In the genomic region with DNA sequence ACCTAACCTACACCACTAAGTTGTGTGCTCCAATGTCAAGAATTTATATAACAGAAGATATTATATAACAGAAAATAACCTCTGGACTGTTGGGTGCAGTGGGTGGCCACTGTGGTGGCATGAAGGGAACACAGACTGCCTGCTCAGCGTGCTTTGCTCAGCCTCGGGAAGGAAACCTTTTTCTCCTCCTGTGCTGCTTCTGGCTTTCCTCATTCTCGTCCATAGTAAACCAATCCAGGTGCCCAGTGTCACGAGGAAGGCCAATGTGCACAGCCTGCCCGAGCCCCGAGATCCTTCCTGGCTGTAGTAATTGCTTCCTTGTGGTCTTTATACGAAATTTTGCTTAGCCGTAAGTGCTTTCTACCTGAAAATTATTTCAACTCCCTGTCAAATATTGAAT, we compare ENCODE assay signal across 21 mouse cellular contexts. TPM values are rescaled to one million over a fixed set of nuclear protein-coding genes. Genes with fewer than 3 reads are reported as not detected.
A peak's percentile ranks its signal among the peaks of the same experiment; 100 is the strongest.
DNase-seq lines count a peak whose midpoint lies in the region; ATAC-seq and TF ChIP-seq lines count a peak whose summit lies in the region.
"Had no signal": no experiment of that assay in that cellular context is flagged by ENCODE, and none has a peak within 500 bp of the region (broad histone marks: within the 10 kb centered on the region; RNA-seq: fewer than 3 reads in every experiment).

No protein-coding gene starts in this region.

- intact Hi-C loops in gastrocnemius, adult 2 months (cut with DNase I), result no loop called here

- DNase-seq in gastrocnemius, adult 2 months, result no peak
- no peak for DNase-seq in gastrocnemius, adult 18-20 months (ENCODE audit: low spot score)
- DNase-seq in heart, postnatal 0 days (ENCODE audit: low spot score), result no peak
- DNase-seq in heart, adult 11 months, result no peak
- DNase-seq in kidney, postnatal 25 days, result peak; percentile 5 to 73
- DNase-seq in adrenal gland, adult 8-10 months, result no peak
- DNase-seq: cerebellum, adult 9-11 months; gastrocnemius, postnatal 10 days; right cerebral cortex, postnatal 25 days; thymus, postnatal 14 days had no signal

- no peak overlapping the region for H3K9ac ChIP-seq in heart, postnatal 0 days (replicated peaks; ENCODE audit: low read depth, low read length)
- H3K9ac ChIP-seq in kidney, embryonic 15.5 days, result no peak overlapping the region
- H3K9ac ChIP-seq: liver, embryonic 15.5 days; neural tube, embryonic 15.5 days had no signal

- TF ChIP-seq CTCF in gastrocnemius, adult 2 months (IDR thresholded peaks at IDR 0.05), result no peak
- no peak for TF ChIP-seq CTCF in heart, postnatal 0 days (IDR thresholded peaks at IDR 0.05; ENCODE audit: low read depth)

- H3K4me1 ChIP-seq in heart, postnatal 0 days (ENCODE audit: control insufficient read depth, insufficient read depth), result peaks cover 7% of the 10 kb centered on the region; the same call in 1 of the 2 replicates
- peaks cover 7% of the 10 kb centered on the region for H3K4me1 ChIP-seq in kidney, embryonic 15.5 days
- H3K4me1 ChIP-seq: liver, embryonic 15.5 days had no signal

- no peaks in the 10 kb centered on the region for H3K36me3 ChIP-seq in heart, postnatal 0 days (replicated peaks; ENCODE audit: control insufficient read depth, insufficient read depth, low read length)
- no peaks in the 10 kb centered on the region for H3K36me3 ChIP-seq in kidney, embryonic 15.5 days
- H3K36me3 ChIP-seq: limb, embryonic 12.5 days; liver, embryonic 15.5 days; midbrain, embryonic 13.5 days; neural tube, embryonic 15.5 days had no signal

- H3K27me3 ChIP-seq in heart, postnatal 0 days (ENCODE audit: control insufficient read depth, insufficient read depth, low read length), result peaks cover 13% of the 10 kb centered on the region; the same call in 1 of the 2 replicates
- peaks cover 26% of the 10 kb centered on the region for H3K27me3 ChIP-seq in kidney, embryonic 15.5 days

- H3K9me3 ChIP-seq in heart, postnatal 0 days (replicated peaks; ENCODE audit: control insufficient read depth, low read length), result no peaks in the 10 kb centered on the region
- no peaks in the 10 kb centered on the region for H3K9me3 ChIP-seq in kidney, embryonic 15.5 days (replicated peaks)
- H3K9me3 ChIP-seq: limb, embryonic 12.5 days; liver, embryonic 15.5 days; midbrain, embryonic 13.5 days; neural tube, embryonic 15.5 days had no signal

- peak overlapping the region; percentile 78 for H3K27ac ChIP-seq in gastrocnemius, adult 2 months
- no peak overlapping the region for H3K27ac ChIP-seq in heart, postnatal 0 days (ENCODE audit: low read depth)
- no peak overlapping the region for H3K27ac ChIP-seq in kidney, embryonic 15.5 days
- H3K27ac ChIP-seq: limb, embryonic 12.5 days; liver, embryonic 15.5 days; midbrain, embryonic 13.5 days; neural tube, embryonic 15.5 days; stomach, postnatal 0 days had no signal

- ATAC-seq in heart, postnatal 0 days (ENCODE audit: insufficient read depth, low read depth), result no peak
- no peak for ATAC-seq in kidney, embryonic 15.5 days (replicated peaks; ENCODE audit: low FRiP score)
- no peak for ATAC-seq in erythroblast, adult 5-6 weeks (replicated peaks; ENCODE audit: low FRiP score, poor library complexity, severe bottlenecking)
- ATAC-seq: lung, postnatal 0 days had no signal

- 66% methylated on average over 8 of the region's 8 CpGs for WGBS in heart, postnatal 0 days
- 71% methylated on average over 8 of the region's 8 CpGs for WGBS in kidney, embryonic 15.5 days

- peak overlapping the region; percentile 70 for H3K4me3 ChIP-seq in gastrocnemius, adult 2 months
- peak overlapping the region; percentile 50; the same call in 1 of the 2 replicates for H3K4me3 ChIP-seq in heart, postnatal 0 days (ENCODE audit: low read depth, low read length)
- no peak overlapping the region for H3K4me3 ChIP-seq in kidney, embryonic 15.5 days (replicated peaks)
- H3K4me3 ChIP-seq: myocyte had no signal

- TF ChIP-seq EP300 in heart, postnatal 0 days (IDR thresholded peaks at IDR 0.05; ENCODE audit: low read depth), result no peak

- H3K4me2 ChIP-seq in heart, postnatal 0 days (ENCODE audit: low read depth, low read length), result peak overlapping the region; percentile 66
- no peak overlapping the region for H3K4me2 ChIP-seq in kidney, embryonic 15.5 days
- H3K4me2 ChIP-seq: liver, embryonic 15.5 days had no signal

RNA-seq across cellular contexts. Expression of a gene that starts 1.0 kb away (rescaled TPM):
- 100 to 1,000 TPM in 1 of 2 experiments, 10 to 100 TPM in 1; 60.5 to 195 TPM for total RNA-seq in gastrocnemius, adult 2 months (2021)
- total RNA-seq in gastrocnemius, adult 18-20 months (2021), result 10 to 100 TPM; 50.4 to 96.5 TPM
- 15.3 and 26.6 TPM in 2 replicates for total RNA-seq in heart, postnatal 0 days (2014; rRNA removed; ENCODE audit: low replicate concordance)
- 11.7 and 13.4 TPM in 2 replicates for polyA plus RNA-seq in heart, postnatal 0 days (2015; fragmentation: Nextera tagmentation; extraction: Ambion mirVana)
- polyA plus RNA-seq in kidney, embryonic 15.5 days (2015; fragmentation: Nextera tagmentation; extraction: Ambion mirVana), result 2.5 and 2.8 TPM in 2 replicates
- not detected in 2 replicates for total RNA-seq in erythroblast, adult 5-6 weeks (2015; ENCODE audit: low replicate concordance)
- not detected in 2 replicates for total RNA-seq in erythroblast, adult 5-6 weeks (2017; ENCODE audit: low replicate concordance)
- 1 to 10 TPM; 2.5 to 4.6 (median 3.3) TPM for total RNA-seq in adrenal gland, adult 8-10 months (2022)
- total RNA-seq: megakaryocyte progenitor cell, adult 5-6 weeks; MEL had no signal
- polyA plus RNA-seq: myocyte had no signal

RNA-seq across cellular contexts. Expression of a gene that starts 50.9 kb away (rescaled TPM):
- total RNA-seq in gastrocnemius, adult 2 months (2021), result 1 to 10 TPM; 4.3 to 4.7 TPM
- 1 to 10 TPM; 4.0 to 4.1 TPM for total RNA-seq in gastrocnemius, adult 18-20 months (2021)
- total RNA-seq in heart, postnatal 0 days (2014; rRNA removed; ENCODE audit: low replicate concordance), result 6.0 and 10.0 TPM in 2 replicates
- 1.5 and 2.1 TPM in 2 replicates for polyA plus RNA-seq in heart, postnatal 0 days (2015; fragmentation: Nextera tagmentation; extraction: Ambion mirVana)
- 3.5 and 4.0 TPM in 2 replicates for polyA plus RNA-seq in kidney, embryonic 15.5 days (2015; fragmentation: Nextera tagmentation; extraction: Ambion mirVana)
- 0.63 and 7.3 TPM in 2 replicates for total RNA-seq in erythroblast, adult 5-6 weeks (2015; ENCODE audit: low replicate concordance)
- 0.60 and 0.98 TPM in 2 replicates for total RNA-seq in erythroblast, adult 5-6 weeks (2017; ENCODE audit: low replicate concordance)
- total RNA-seq in adrenal gland, adult 8-10 months (2022), result 10 to 100 TPM; 18.6 to 29.9 (median 25.9) TPM

Comparison
In these comparisons a context has a peak if more than half of its experiments do, and no peak if none do; other contexts are left out.
1. DNase-seq: peak in kidney, postnatal 25 days (2 of 2); none in gastrocnemius, adult 2 months (single experiment), gastrocnemius, adult 18-20 months (single experiment), heart, postnatal 0 days (single experiment), heart, adult 11 months (single experiment) and adrenal gland, adult 8-10 months (single experiment).